Mouse (Mus musculus) cerebellum, adult (tissue): ENCODE results near the gene Agpat1.
A peak's percentile ranks its signal among the peaks of the same experiment; 100 is the strongest.

Experiments used
- ATAC-seq: cut with Nextera tagmentation; 2 replicates; pipeline ENCODE4 v1.9.2; 2017; ENCODE audit warnings: mild to moderate bottlenecking, moderate library complexity, mixed read lengths; ENCODE audit not compliant: insufficient number of reproducible peaks, low FRiP score, low TSS enrichment

The Agpat1 gene

GRCm38 (mm10) chr17:34650781-34651180, 46.7 kb downstream of the Agpat1 start:
- no peak for ATAC-seq

- no peak for ATAC-seq
Measured at GRCm38 (mm10) chr17:34651507-34652221, 47.6 kb downstream of the Agpat1 start.

- no peak for ATAC-seq
Measured at GRCm38 (mm10) chr17:34652546-34652945, 48.5 kb downstream of the Agpat1 start.

- no peak for ATAC-seq
Measured at GRCm38 (mm10) chr17:34652985-34653384, 48.9 kb downstream of the Agpat1 start.

- no peak for ATAC-seq
Measured at GRCm38 (mm10) chr17:34653746-34654285, 49.8 kb downstream of the Agpat1 start.

GRCm38 (mm10) chr17:34654392-34654791, 50.3 kb downstream of the Agpat1 start:
- no peak for ATAC-seq

- no peak for ATAC-seq
Measured at GRCm38 (mm10) chr17:34655160-34655559, 51.1 kb downstream of the Agpat1 start.

- peak; percentile 36; the same call in 1 of the 2 replicates for ATAC-seq
Measured at GRCm38 (mm10) chr17:34655581-34655991, 51.5 kb downstream of the Agpat1 start.

GRCm38 (mm10) chr17:34656666-34657065, 52.6 kb downstream of the Agpat1 start:
- no peak for ATAC-seq

- no peak for ATAC-seq
Measured at GRCm38 (mm10) chr17:34657271-34657670, 53.2 kb downstream of the Agpat1 start.

- no peak for ATAC-seq
Measured at GRCm38 (mm10) chr17:34658145-34658544, 54.1 kb downstream of the Agpat1 start.

GRCm38 (mm10) chr17:34658591-34658990, 54.5 kb downstream of the Agpat1 start:
- ATAC-seq = no peak

GRCm38 (mm10) chr17:34659181-34659896, 55.3 kb downstream of the Agpat1 start:
- no peak for ATAC-seq

GRCm38 (mm10) chr17:34659897-34660214, 55.8 kb downstream of the Agpat1 start:
- no peak for ATAC-seq

- no peak for ATAC-seq
Measured at GRCm38 (mm10) chr17:34660259-34660820, 56.3 kb downstream of the Agpat1 start.

GRCm38 (mm10) chr17:34661121-34661591, 57.1 kb downstream of the Agpat1 start:
- ATAC-seq = no peak

- ATAC-seq = no peak
Measured at GRCm38 (mm10) chr17:34662468-34662867, 58.4 kb downstream of the Agpat1 start.

GRCm38 (mm10) chr17:34662978-34663377, 58.9 kb downstream of the Agpat1 start:
- no peak for ATAC-seq
